Mouse (Mus musculus): ENCODE results near the gene Kmt2d. TPM values are rescaled to one million over a fixed set of nuclear protein-coding genes. Genes with fewer than 3 reads are reported as not detected.

The Kmt2d gene
- total and polyA plus RNA-seq, 3 experiments = 4.8 to 22.7 (median 14.1) TPM

- H3K27me3 ChIP-seq (replicated peaks) = peaks cover 46% of the 10 kb centered on the region
- dilution Hi-C loops (cut with MboI; ENCODE audit: extremely low pct_ligation_motif_present, extremely low pct_unique_long_range_greater_than_20kb, low sequenced_read_pairs) (no loop called here), in situ Hi-C loops (cut with MboI; ENCODE audit: low pct_ligation_motif_present, low pct_unique_long_range_greater_than_20kb, low sequenced_read_pairs) (no loop called here)
- no peaks in the 10 kb centered on the region for H3K36me3 ChIP-seq (replicated peaks in 1 of 2; ENCODE audit: control insufficient read depth in 1 of 2, insufficient read depth in 1 of 2, low read length in 1 of 2)
- H3K27ac ChIP-seq (ENCODE audit: insufficient read depth, low read depth) = no peak overlapping the region
- H3K9ac ChIP-seq (ENCODE audit: insufficient read depth, low read depth) = no peak overlapping the region
- no peak overlapping the region for H3K4me3 ChIP-seq (replicated peaks in 1 of 3; ENCODE audit: low read depth in 2 of 3, low read length in 2 of 3, poor library complexity in 1 of 3)
- peak in 1 of 2 experiments; percentile 77; a peak in 2 of 4 replicates for TF ChIP-seq CTCF (conservative IDR thresholded peaks at IDR 0.05 in 1 of 2, IDR thresholded peaks at IDR 0.05 in 1 of 2; ENCODE audit: low read depth in 2 of 2, low read length in 2 of 2)
- no peak for TF ChIP-seq ELF1 (IDR thresholded peaks at IDR 0.05; ENCODE audit: low read depth, low read length)
- peak; percentile 53 for TF ChIP-seq SMC3 (IDR thresholded peaks at IDR 0.05; ENCODE audit: low read depth, low read length)
- peak; percentile 73 for TF ChIP-seq RAD21 (IDR thresholded peaks at IDR 0.05; ENCODE audit: low read depth, low read length)
- no peak for TF ChIP-seq EP300 (IDR thresholded peaks at IDR 0.05; ENCODE audit: low read length)
- TF ChIP-seq BHLHE40 (IDR thresholded peaks at IDR 0.05; ENCODE audit: low read depth, low read length) = no peak
- H3K9me3 ChIP-seq (replicated peaks; ENCODE audit: low read length) = peaks cover 28% of the 10 kb centered on the region
- H3K4me2 ChIP-seq (ENCODE audit: insufficient read depth, low read depth, poor library complexity, severe bottlenecking) = no peak overlapping the region
- H3K4me1 ChIP-seq (ENCODE audit: control insufficient read depth in 1 of 2, insufficient read depth in 2 of 2) = peaks cover 18 to 27% of the 10 kb centered on the region in 2 experiments
- no peaks in the 10 kb centered on the region for H3K79me2 ChIP-seq (replicated peaks; ENCODE audit: control insufficient read depth, extremely low read depth, insufficient read depth, poor library complexity, severe bottlenecking)
- no peak for DNase-seq (ENCODE audit: extremely low read depth)
Measured at GRCm38 (mm10) chr15:98787930-98788329, 83.1 kb downstream of the Kmt2d start.

GRCm38 (mm10) chr15:98785744-98786143, 85.3 kb downstream of the Kmt2d start:
- no peak overlapping the region for H3K4me3 ChIP-seq (replicated peaks in 1 of 3; ENCODE audit: low read depth in 2 of 3, low read length in 2 of 3, poor library complexity in 1 of 3)
- peaks cover 12% of the 10 kb centered on the region for H3K9me3 ChIP-seq (replicated peaks; ENCODE audit: low read length)
- peaks cover 5 to 15% of the 10 kb centered on the region in 2 experiments; a peak in 3 of 4 replicates for H3K4me1 ChIP-seq (ENCODE audit: control insufficient read depth in 1 of 2, insufficient read depth in 2 of 2)
- H3K27me3 ChIP-seq (replicated peaks) = peaks cover 26% of the 10 kb centered on the region
- no peaks in the 10 kb centered on the region for H3K36me3 ChIP-seq (replicated peaks in 1 of 2; ENCODE audit: control insufficient read depth in 1 of 2, insufficient read depth in 1 of 2, low read length in 1 of 2)
- TF ChIP-seq IRF4 (IDR thresholded peaks at IDR 0.05; ENCODE audit: low read depth, low read length) (no peak), MYC (IDR thresholded peaks at IDR 0.05; ENCODE audit: low read depth, low read length) (no peak), KAT2A (IDR thresholded peaks at IDR 0.05; ENCODE audit: insufficient replicate concordance, low read length) (no peak), RAD21 (IDR thresholded peaks at IDR 0.05; ENCODE audit: low read depth, low read length) (peak; percentile 22), CTCF (conservative IDR thresholded peaks at IDR 0.05 in 1 of 2, IDR thresholded peaks at IDR 0.05 in 1 of 2; ENCODE audit: low read depth in 2 of 2, low read length in 2 of 2) (peak; percentile 62 to 81), SMC3 (IDR thresholded peaks at IDR 0.05; ENCODE audit: low read depth, low read length) (peak; percentile 44), EP300 (IDR thresholded peaks at IDR 0.05; ENCODE audit: low read length) (no peak)
- H3K4me2 ChIP-seq (ENCODE audit: insufficient read depth, low read depth, poor library complexity, severe bottlenecking) = no peak overlapping the region
- no peak overlapping the region for H3K27ac ChIP-seq (ENCODE audit: insufficient read depth, low read depth)
- DNase-seq (ENCODE audit: extremely low read depth) = peak; percentile 58
- H3K9ac ChIP-seq (ENCODE audit: insufficient read depth, low read depth) = no peak overlapping the region
- in situ Hi-C loops (cut with MboI; ENCODE audit: low pct_ligation_motif_present, low pct_unique_long_range_greater_than_20kb, low sequenced_read_pairs) = no loop called here
- dilution Hi-C loops (cut with MboI; ENCODE audit: extremely low pct_ligation_motif_present, extremely low pct_unique_long_range_greater_than_20kb, low sequenced_read_pairs) = no loop called here
- H3K79me2 ChIP-seq (replicated peaks; ENCODE audit: control insufficient read depth, extremely low read depth, insufficient read depth, poor library complexity, severe bottlenecking) = no peaks in the 10 kb centered on the region

Other genes with a start within 250 kb of the Kmt2d start
Only the 20 nearest of the 21 such genes appear.
- gene Ddx23, start 208.3 kb downstream of the Kmt2d start, total RNA-seq (2012; rRNA removed) = 103 and 132 TPM in 2 replicates
- 58.5 and 59.4 TPM in 2 replicates for gene Ddx23, start 208.3 kb downstream of the Kmt2d start, total RNA-seq (2014; rRNA removed)
- gene Ddx23, start 208.3 kb downstream of the Kmt2d start, polyA plus RNA-seq (2012; ENCODE audit: insufficient read length, low read depth) = 148 and 181 TPM in 2 replicates
- gene Rnd1, start 193.7 kb downstream of the Kmt2d start, total RNA-seq (2012; rRNA removed) = 3.8 and 6.3 TPM in 2 replicates
- gene Rnd1, start 193.7 kb downstream of the Kmt2d start, total RNA-seq (2014; rRNA removed) = 5.8 and 9.4 TPM in 2 replicates
- gene Rnd1, start 193.7 kb downstream of the Kmt2d start, polyA plus RNA-seq (2012; ENCODE audit: insufficient read length, low read depth) = 5.7 and 6.0 TPM in 2 replicates
- gene Ccdc65, start 163.0 kb downstream of the Kmt2d start, total RNA-seq (2012; rRNA removed) = 0.13 TPM in 1 of 2 replicates, not detected in the other
- not detected in 2 replicates for gene Ccdc65, start 163.0 kb downstream of the Kmt2d start, total RNA-seq (2014; rRNA removed)
- gene Ccdc65, start 163.0 kb downstream of the Kmt2d start, polyA plus RNA-seq (2012; ENCODE audit: insufficient read length, low read depth) = 0.11 and 0.14 TPM in 2 replicates
- gene Fkbp11, start 143.0 kb downstream of the Kmt2d start, total RNA-seq (2012; rRNA removed) = 75.0 and 132 TPM in 2 replicates
- gene Fkbp11, start 143.0 kb downstream of the Kmt2d start, total RNA-seq (2014; rRNA removed) = 21.0 and 23.4 TPM in 2 replicates
- gene Fkbp11, start 143.0 kb downstream of the Kmt2d start, polyA plus RNA-seq (2012; ENCODE audit: insufficient read length, low read depth) = 22.2 and 27.6 TPM in 2 replicates
- gene Arf3, start 108.0 kb downstream of the Kmt2d start, total RNA-seq (2012; rRNA removed) = 32.5 and 33.8 TPM in 2 replicates
- 33.9 and 41.0 TPM in 2 replicates for gene Arf3, start 108.0 kb downstream of the Kmt2d start, total RNA-seq (2014; rRNA removed)
- gene Arf3, start 108.0 kb downstream of the Kmt2d start, polyA plus RNA-seq (2012; ENCODE audit: insufficient read length, low read depth) = 158 and 182 TPM in 2 replicates
- gene Wnt10b, start 93.1 kb downstream of the Kmt2d start, total RNA-seq (2012; rRNA removed) = 19.1 and 25.4 TPM in 2 replicates
- gene Wnt10b, start 93.1 kb downstream of the Kmt2d start, total RNA-seq (2014; rRNA removed) = 61.6 and 64.4 TPM in 2 replicates
- 56.2 and 58.0 TPM in 2 replicates for gene Wnt10b, start 93.1 kb downstream of the Kmt2d start, polyA plus RNA-seq (2012; ENCODE audit: insufficient read length, low read depth)
- gene Wnt1, start 81.3 kb downstream of the Kmt2d start, total RNA-seq (2012; rRNA removed) = not detected in 2 replicates
- gene Wnt1, start 81.3 kb downstream of the Kmt2d start, total RNA-seq (2014; rRNA removed) = not detected in 2 replicates
- not detected in 2 replicates for gene Wnt1, start 81.3 kb downstream of the Kmt2d start, polyA plus RNA-seq (2012; ENCODE audit: insufficient read length, low read depth)
- gene Ddn, start 61.7 kb downstream of the Kmt2d start, total RNA-seq (2012; rRNA removed) = 0.04 TPM in 1 of 2 replicates, not detected in the other
- gene Ddn, start 61.7 kb downstream of the Kmt2d start, total RNA-seq (2014; rRNA removed) = not detected in 2 replicates
- gene Ddn, start 61.7 kb downstream of the Kmt2d start, polyA plus RNA-seq (2012; ENCODE audit: insufficient read length, low read depth) = 0.08 TPM in 1 of 2 replicates, not detected in the other
- gene Prkag1, start 39.7 kb downstream of the Kmt2d start, total RNA-seq (2012; rRNA removed) = 49.4 and 63.2 TPM in 2 replicates
- 87.5 and 89.4 TPM in 2 replicates for gene Prkag1, start 39.7 kb downstream of the Kmt2d start, total RNA-seq (2014; rRNA removed)
- 66.1 and 73.2 TPM in 2 replicates for gene Prkag1, start 39.7 kb downstream of the Kmt2d start, polyA plus RNA-seq (2012; ENCODE audit: insufficient read length, low read depth)
- gene Rhebl1, start 23.3 kb upstream of the Kmt2d start, total RNA-seq (2012; rRNA removed) = 11.1 and 13.9 TPM in 2 replicates
- 17.6 and 23.2 TPM in 2 replicates for gene Rhebl1, start 23.3 kb upstream of the Kmt2d start, total RNA-seq (2014; rRNA removed)
- 23.3 and 25.1 TPM in 2 replicates for gene Rhebl1, start 23.3 kb upstream of the Kmt2d start, polyA plus RNA-seq (2012; ENCODE audit: insufficient read length, low read depth)
- gene Dhh, start 27.3 kb upstream of the Kmt2d start, total RNA-seq (2012; rRNA removed) = not detected in 2 replicates
- gene Dhh, start 27.3 kb upstream of the Kmt2d start, total RNA-seq (2014; rRNA removed) = not detected in 2 replicates
- gene Dhh, start 27.3 kb upstream of the Kmt2d start, polyA plus RNA-seq (2012; ENCODE audit: insufficient read length, low read depth) = not detected in 2 replicates
- 19.7 and 23.4 TPM in 2 replicates for gene Lmbr1l, start 47.0 kb upstream of the Kmt2d start, total RNA-seq (2012; rRNA removed)
- 27.5 and 30.4 TPM in 2 replicates for gene Lmbr1l, start 47.0 kb upstream of the Kmt2d start, total RNA-seq (2014; rRNA removed)
- 22.4 and 27.9 TPM in 2 replicates for gene Lmbr1l, start 47.0 kb upstream of the Kmt2d start, polyA plus RNA-seq (2012; ENCODE audit: insufficient read length, low read depth)
- gene Tuba1b, start 63.4 kb upstream of the Kmt2d start, total RNA-seq (2012; rRNA removed) = 1,149 and 1,670 TPM in 2 replicates
- 2,803 and 2,960 TPM in 2 replicates for gene Tuba1b, start 63.4 kb upstream of the Kmt2d start, total RNA-seq (2014; rRNA removed)
- 2,789 and 2,851 TPM in 2 replicates for gene Tuba1b, start 63.4 kb upstream of the Kmt2d start, polyA plus RNA-seq (2012; ENCODE audit: insufficient read length, low read depth)
- 0.38 TPM in 1 of 2 replicates, not detected in the other for gene Gm49450, start 82.3 kb upstream of the Kmt2d start, total RNA-seq (2012; rRNA removed)
- 0.81 and 4.7 TPM in 2 replicates for gene Gm49450, start 82.3 kb upstream of the Kmt2d start, total RNA-seq (2014; rRNA removed)
- 125 TPM in 1 of 2 replicates, not detected in the other for gene Gm49450, start 82.3 kb upstream of the Kmt2d start, polyA plus RNA-seq (2012; ENCODE audit: insufficient read length, low read depth)
- gene Tuba1a, start 82.5 kb upstream of the Kmt2d start, total RNA-seq (2012; rRNA removed) = 153 and 181 TPM in 2 replicates
- 438 and 533 TPM in 2 replicates for gene Tuba1a, start 82.5 kb upstream of the Kmt2d start, total RNA-seq (2014; rRNA removed)
- 254 and 283 TPM in 2 replicates for gene Tuba1a, start 82.5 kb upstream of the Kmt2d start, polyA plus RNA-seq (2012; ENCODE audit: insufficient read length, low read depth)
- gene Tuba1c, start 158.7 kb upstream of the Kmt2d start, total RNA-seq (2012; rRNA removed) = 178 and 229 TPM in 2 replicates
- gene Tuba1c, start 158.7 kb upstream of the Kmt2d start, total RNA-seq (2014; rRNA removed) = 359 and 390 TPM in 2 replicates
- gene Tuba1c, start 158.7 kb upstream of the Kmt2d start, polyA plus RNA-seq (2012; ENCODE audit: insufficient read length, low read depth) = 183 and 220 TPM in 2 replicates
- not detected in 2 replicates for gene Prph, start 184.0 kb upstream of the Kmt2d start, total RNA-seq (2012; rRNA removed)
- 0.12 TPM in 1 of 2 replicates, not detected in the other for gene Prph, start 184.0 kb upstream of the Kmt2d start, total RNA-seq (2014; rRNA removed)
- not detected in 2 replicates for gene Prph, start 184.0 kb upstream of the Kmt2d start, polyA plus RNA-seq (2012; ENCODE audit: insufficient read length, low read depth)
- gene Troap, start 203.4 kb upstream of the Kmt2d start, total RNA-seq (2012; rRNA removed) = 17.8 and 25.0 TPM in 2 replicates
- gene Troap, start 203.4 kb upstream of the Kmt2d start, total RNA-seq (2014; rRNA removed) = 19.2 and 20.2 TPM in 2 replicates
- gene Troap, start 203.4 kb upstream of the Kmt2d start, polyA plus RNA-seq (2012; ENCODE audit: insufficient read length, low read depth) = 61.0 and 74.2 TPM in 2 replicates
- gene C1ql4, start 216.6 kb upstream of the Kmt2d start, total RNA-seq (2012; rRNA removed) = 0.08 TPM in 1 of 2 replicates, not detected in the other
- gene C1ql4, start 216.6 kb upstream of the Kmt2d start, total RNA-seq (2014; rRNA removed) = not detected in 2 replicates
- not detected in 2 replicates for gene C1ql4, start 216.6 kb upstream of the Kmt2d start, polyA plus RNA-seq (2012; ENCODE audit: insufficient read length, low read depth)
- gene Dnajc22, start 222.0 kb upstream of the Kmt2d start, total RNA-seq (2012; rRNA removed) = 10.0 and 10.6 TPM in 2 replicates
- gene Dnajc22, start 222.0 kb upstream of the Kmt2d start, total RNA-seq (2014; rRNA removed) = 20.4 and 24.2 TPM in 2 replicates
- 12.4 and 14.5 TPM in 2 replicates for gene Dnajc22, start 222.0 kb upstream of the Kmt2d start, polyA plus RNA-seq (2012; ENCODE audit: insufficient read length, low read depth)